Mouse (Mus musculus): ENCODE results near the gene Stap2. TPM values are rescaled to one million over a fixed set of nuclear protein-coding genes. Genes with fewer than 3 reads are reported as not detected.

Stap2 gene
- polyA plus RNA-seq, 1 experiment from 2014 or later: 14.3 TPM

DNA sequence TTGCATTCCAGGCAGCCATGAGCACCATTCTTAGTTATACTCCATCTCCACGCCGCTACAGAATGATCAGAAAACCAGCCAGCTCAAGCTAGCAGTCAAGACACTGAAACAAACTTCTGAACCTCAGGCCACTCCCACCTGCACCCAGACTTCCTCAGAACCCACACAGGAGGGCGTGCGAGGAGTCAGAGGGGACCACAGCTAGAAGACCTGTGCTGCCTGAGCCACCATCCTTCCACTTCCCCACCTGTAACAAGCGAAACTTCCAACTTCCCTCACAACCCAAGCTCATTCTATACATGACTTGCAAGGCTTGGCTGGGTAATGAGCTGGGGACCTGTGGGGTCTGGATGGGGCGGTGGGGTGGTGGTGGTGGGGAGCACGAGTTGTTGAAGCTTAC, 27.4 kb upstream of the Stap2 start:
- peak overlapping the region; percentile 86 for H3K27ac ChIP-seq (ENCODE audit: low read depth)
- no peaks in the 10 kb centered on the region for H3K9me3 ChIP-seq (ENCODE audit: low read length)
- H3K4me3 ChIP-seq (ENCODE audit: low read depth, low read length): no peak overlapping the region
- no peaks in the 10 kb centered on the region for H3K27me3 ChIP-seq (ENCODE audit: insufficient read depth, low read length)
- H3K9ac ChIP-seq (replicated peaks): 0 out of 2 replicates have a peak overlapping the region, but pooled peaks have one; percentile 17
- H3K36me3 ChIP-seq (replicated peaks; ENCODE audit: insufficient read depth, low read length): peaks cover 18% of the 10 kb centered on the region
- TF ChIP-seq CTCF (IDR thresholded peaks at IDR 0.05; ENCODE audit: low read depth) (0 out of 2 replicates have a peak, but pooled peaks have one; percentile 4), EP300 (IDR thresholded peaks at IDR 0.05; ENCODE audit: low read depth) (no peak)
- ATAC-seq (no peak), DNase-seq (peak; percentile 21)
- 41% methylated on average over 7 of the region's 7 CpGs for WGBS (ENCODE audit: insufficient replicate concordance)
- H3K4me2 ChIP-seq (ENCODE audit: low read depth, low read length): peak overlapping the region; percentile 42
- H3K4me1 ChIP-seq (ENCODE audit: insufficient read depth): peaks cover 49% of the 10 kb centered on the region

DNA sequence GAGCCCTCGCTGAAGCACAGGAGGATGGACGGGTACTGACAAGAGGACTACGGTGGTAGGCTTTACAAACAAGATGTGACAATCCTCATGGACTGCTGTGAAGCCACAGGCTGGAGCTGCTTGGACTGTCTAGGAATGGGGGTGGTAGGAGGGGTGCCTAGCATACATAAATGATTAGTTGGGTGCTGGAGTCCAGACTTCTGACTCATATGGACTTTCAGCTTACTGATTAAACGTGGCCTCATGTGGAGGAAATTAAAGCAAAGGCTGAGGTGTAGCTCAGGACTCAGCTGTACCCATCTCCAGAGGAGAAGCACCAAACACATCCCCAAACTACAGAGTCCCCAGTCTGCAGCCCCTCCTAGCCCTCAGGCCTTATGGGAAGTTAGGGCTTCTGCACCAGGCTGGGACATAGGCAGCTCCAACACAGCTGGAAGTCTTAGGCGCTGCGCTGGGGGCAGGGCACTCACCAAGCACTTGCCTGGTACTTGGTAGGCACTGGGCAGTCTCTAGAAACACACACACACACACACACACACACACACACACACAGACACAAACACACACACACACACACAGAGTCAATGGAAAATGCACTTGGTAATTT, 26.8 kb upstream of the Stap2 start:
- peak overlapping the region; percentile 86 for H3K27ac ChIP-seq (ENCODE audit: low read depth)
- peak overlapping the region; percentile 42 for H3K4me2 ChIP-seq (ENCODE audit: low read depth, low read length)
- peak; percentile 60 for TF ChIP-seq EP300 (IDR thresholded peaks at IDR 0.05; ENCODE audit: low read depth)
- TF ChIP-seq CTCF (IDR thresholded peaks at IDR 0.05; ENCODE audit: low read depth): no peak
- WGBS (ENCODE audit: insufficient replicate concordance): 63% methylated on average over 6 of the region's 6 CpGs
- peaks cover 50% of the 10 kb centered on the region for H3K4me1 ChIP-seq (ENCODE audit: insufficient read depth)
- H3K36me3 ChIP-seq (replicated peaks; ENCODE audit: insufficient read depth, low read length): peaks cover 18% of the 10 kb centered on the region
- H3K4me3 ChIP-seq (ENCODE audit: low read depth, low read length): no peak overlapping the region
- ATAC-seq (peak; percentile 44), DNase-seq (peak; percentile 32)
- no peaks in the 10 kb centered on the region for H3K27me3 ChIP-seq (ENCODE audit: insufficient read depth, low read length)
- H3K9ac ChIP-seq (replicated peaks): peak overlapping the region; percentile 45
- no peaks in the 10 kb centered on the region for H3K9me3 ChIP-seq (ENCODE audit: low read length)

- H3K9me3 ChIP-seq (ENCODE audit: low read length): no peaks in the 10 kb centered on the region
- no peaks in the 10 kb centered on the region for H3K27me3 ChIP-seq (ENCODE audit: insufficient read depth, low read length)
- H3K4me1 ChIP-seq (ENCODE audit: insufficient read depth): peaks cover 46% of the 10 kb centered on the region
- H3K27ac ChIP-seq (ENCODE audit: low read depth): peak overlapping the region; percentile 86
- ATAC-seq: no peak
- no peak for TF ChIP-seq CTCF (IDR thresholded peaks at IDR 0.05; ENCODE audit: low read depth)
- TF ChIP-seq EP300 (IDR thresholded peaks at IDR 0.05; ENCODE audit: low read depth): no peak
- no peak overlapping the region for H3K9ac ChIP-seq (replicated peaks)
- H3K4me2 ChIP-seq (ENCODE audit: low read depth, low read length): no peak overlapping the region
- DNase-seq: peak; percentile 12
- 77% methylated on average over 7 of the region's 7 CpGs for WGBS (ENCODE audit: insufficient replicate concordance)
- H3K36me3 ChIP-seq (replicated peaks; ENCODE audit: insufficient read depth, low read length): peaks cover 18% of the 10 kb centered on the region
- H3K4me3 ChIP-seq (ENCODE audit: low read depth, low read length): no peak overlapping the region
These were observed 26.0 kb upstream of the Stap2 start for GRCm38 (mm10) chr17:56031431-56031830.

DNA sequence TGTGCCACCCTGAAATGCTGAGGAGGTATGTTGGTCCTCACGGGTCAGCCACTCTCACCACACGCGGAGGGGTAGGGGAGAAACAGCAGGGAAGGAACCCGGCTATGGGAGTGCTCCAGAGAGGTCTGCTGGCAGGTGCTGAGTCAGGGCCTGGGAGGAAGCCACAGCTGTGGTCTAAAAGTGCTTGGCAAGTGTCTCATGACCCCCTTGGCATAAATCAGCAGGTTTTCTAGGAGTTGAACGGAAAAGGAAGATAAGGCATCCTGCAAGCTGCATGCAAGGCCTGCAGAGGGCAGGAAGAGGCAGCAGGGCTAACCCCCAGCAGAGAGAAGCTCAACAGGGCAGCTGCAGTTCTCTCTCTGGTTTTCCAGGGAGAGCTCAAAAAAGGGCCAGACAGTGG, 25.5 kb upstream of the Stap2 start:
- Histone ChIP-seq H3K36me3 (replicated peaks; ENCODE audit: insufficient read depth, low read length) (peaks cover 18% of the 10 kb centered on the region), H3K9ac (replicated peaks) (0 out of 2 replicates have a peak overlapping the region, but pooled peaks have one; percentile 12), H3K27ac (ENCODE audit: low read depth) (peak overlapping the region; percentile 86), H3K9me3 (ENCODE audit: low read length) (no peaks in the 10 kb centered on the region), H3K4me3 (ENCODE audit: low read depth, low read length) (no peak overlapping the region), H3K4me2 (ENCODE audit: low read depth, low read length) (no peak overlapping the region), H3K27me3 (ENCODE audit: insufficient read depth, low read length) (no peaks in the 10 kb centered on the region), H3K4me1 (ENCODE audit: insufficient read depth) (peaks cover 46% of the 10 kb centered on the region)
- WGBS (ENCODE audit: insufficient replicate concordance): 36% methylated on average over 5 of the region's 5 CpGs
- peak; percentile 54 for TF ChIP-seq CTCF (IDR thresholded peaks at IDR 0.05; ENCODE audit: low read depth)
- peak; percentile 60 for TF ChIP-seq EP300 (IDR thresholded peaks at IDR 0.05; ENCODE audit: low read depth)
- peak; percentile 40 for DNase-seq
- peak; percentile 33 for ATAC-seq

- Histone ChIP-seq H3K27me3 (ENCODE audit: insufficient read depth, low read length) (no peaks in the 10 kb centered on the region), H3K4me3 (ENCODE audit: low read depth, low read length) (no peak overlapping the region), H3K9ac (replicated peaks) (0 out of 2 replicates have a peak overlapping the region, but pooled peaks have one; percentile 12), H3K4me2 (ENCODE audit: low read depth, low read length) (no peak overlapping the region), H3K9me3 (ENCODE audit: low read length) (no peaks in the 10 kb centered on the region), H3K4me1 (ENCODE audit: insufficient read depth) (peaks cover 46% of the 10 kb centered on the region), H3K36me3 (replicated peaks; ENCODE audit: insufficient read depth, low read length) (peaks cover 18% of the 10 kb centered on the region), H3K27ac (ENCODE audit: low read depth) (peak overlapping the region; percentile 86; the same call in 1 of the 2 replicates)
- WGBS (ENCODE audit: insufficient replicate concordance): 84% methylated on average over 9 of the region's 9 CpGs
- TF ChIP-seq EP300 (IDR thresholded peaks at IDR 0.05; ENCODE audit: low read depth) (no peak), CTCF (IDR thresholded peaks at IDR 0.05; ENCODE audit: low read depth) (no peak)
- ATAC-seq (no peak), DNase-seq (no peak)
These were observed 25.0 kb upstream of the Stap2 start for GRCm38 (mm10) chr17:56030238-56030870.

- WGBS (ENCODE audit: insufficient replicate concordance): 81% methylated on average over 5 of the region's 5 CpGs
- Histone ChIP-seq H3K27ac (ENCODE audit: low read depth) (no peak overlapping the region), H3K27me3 (ENCODE audit: insufficient read depth, low read length) (no peaks in the 10 kb centered on the region), H3K4me1 (ENCODE audit: insufficient read depth) (peaks cover 36% of the 10 kb centered on the region), H3K4me2 (ENCODE audit: low read depth, low read length) (no peak overlapping the region), H3K9ac (replicated peaks) (no peak overlapping the region), H3K36me3 (replicated peaks; ENCODE audit: insufficient read depth, low read length) (peaks cover 13% of the 10 kb centered on the region), H3K4me3 (ENCODE audit: low read depth, low read length) (no peak overlapping the region), H3K9me3 (ENCODE audit: low read length) (no peaks in the 10 kb centered on the region)
- TF ChIP-seq CTCF (IDR thresholded peaks at IDR 0.05; ENCODE audit: low read depth) (no peak), EP300 (IDR thresholded peaks at IDR 0.05; ENCODE audit: low read depth) (no peak)
- ATAC-seq (no peak), DNase-seq (no peak)
These were observed 22.5 kb upstream of the Stap2 start for GRCm38 (mm10) chr17:56027801-56028441.

All from liver, postnatal 0 days (tissue).